9 mouse cellular contexts compared by ENCODE assay signal in the genomic region with DNA sequence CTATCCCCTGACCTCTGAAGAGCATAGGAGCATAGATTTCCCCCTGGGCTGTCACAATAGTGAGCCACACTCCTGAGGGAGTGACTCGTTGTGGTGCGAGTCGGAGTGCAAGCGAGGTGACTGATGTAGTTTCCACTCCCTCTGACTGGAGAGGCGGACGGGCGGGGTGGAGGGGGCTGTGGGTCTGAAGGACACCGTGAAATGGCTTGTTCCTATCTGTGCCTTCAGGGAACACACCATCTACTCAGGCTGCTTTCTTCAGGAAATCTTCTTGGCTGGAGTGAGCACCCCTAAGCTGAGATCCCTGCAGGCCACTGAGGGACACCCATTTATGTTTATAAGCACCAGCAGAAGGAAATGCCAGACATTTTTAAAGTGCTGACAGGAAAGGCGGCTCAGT. TPM values are rescaled to one million over a fixed set of nuclear protein-coding genes. Genes with fewer than 3 reads are reported as not detected.
DNase-seq lines count a peak whose midpoint lies in the region; ATAC-seq lines count a peak whose summit lies in the region.
"Had no signal": no experiment of that assay in that cellular context is flagged by ENCODE, and none has a peak within 500 bp of the region (broad histone marks: within the 10 kb centered on the region; RNA-seq: fewer than 3 reads in every experiment).

No protein-coding gene starts in this region.

- peaks cover 4% of the 10 kb centered on the region; the same call in 1 of the 2 replicates for H3K36me3 ChIP-seq in forebrain, embryonic 14.5 days (ENCODE audit: control insufficient read depth, insufficient read depth, low read length)
- H3K36me3 ChIP-seq in stomach, embryonic 16.5 days (ENCODE audit: control insufficient read depth, insufficient read depth, low read length), result no peaks in the 10 kb centered on the region
- H3K36me3 ChIP-seq: liver, embryonic 13.5 days had no signal

- 19% methylated on average over 9 of the region's 9 CpGs for WGBS in forebrain, embryonic 14.5 days
- WGBS in stomach, embryonic 16.5 days, result 20% methylated on average over 9 of the region's 9 CpGs

- H3K4me3 ChIP-seq in forebrain, embryonic 14.5 days (ENCODE audit: low read depth, low read length), result peak overlapping the region; percentile 61
- peak overlapping the region; percentile 27; the same call in 1 of the 2 replicates for H3K4me3 ChIP-seq in stomach, embryonic 16.5 days (replicated peaks; ENCODE audit: low read length)
- H3K4me3 ChIP-seq: liver, embryonic 13.5 days had no signal

- H3K27ac ChIP-seq in forebrain, embryonic 14.5 days (ENCODE audit: low read depth, low read length), result peak overlapping the region; percentile 78; the same call in 1 of the 2 replicates
- H3K27ac ChIP-seq in stomach, embryonic 16.5 days (ENCODE audit: low read length), result no peak overlapping the region
- H3K27ac ChIP-seq: liver, embryonic 13.5 days had no signal

- H3K4me1 ChIP-seq in forebrain, embryonic 14.5 days (ENCODE audit: control insufficient read depth, insufficient read depth, low read length), result peaks cover 7% of the 10 kb centered on the region
- 0 out of 2 replicates have a peak, but pooled peaks cover 3% of the 10 kb centered on the region for H3K4me1 ChIP-seq in stomach, embryonic 16.5 days (ENCODE audit: control insufficient read depth, insufficient read depth, low read length)

- 0 out of 2 replicates have a peak, but pooled peaks have one; percentile 9 for ATAC-seq in cerebellum, adult (ENCODE audit: insufficient number of reproducible peaks, low FRiP score, low TSS enrichment)
- peak; percentile 32; the same call in 1 of the 2 replicates for ATAC-seq in forebrain, embryonic 14.5 days
- no peak; the same call in 1 of the 2 replicates for ATAC-seq in stomach, embryonic 16.5 days (ENCODE audit: insufficient read depth, low FRiP score)

- no peak for DNase-seq in cerebellum, postnatal 4 days (ENCODE audit: low spot score in 2 of 2)
- peak; percentile 82 for DNase-seq in adrenal gland, postnatal 14 days
- no peak for DNase-seq in forebrain, embryonic 14.5 days (ENCODE audit: low spot score)
- DNase-seq in kidney, postnatal 36 days, result peak; percentile 16 to 37
- no peak for DNase-seq in left cerebral cortex, adult 11 months (ENCODE audit: low spot score)
- DNase-seq in right cerebral cortex, postnatal 36 days (ENCODE audit: low spot score in 2 of 2), result no peak
- DNase-seq: liver, embryonic 13.5 days had no signal

- H3K9me3 ChIP-seq in forebrain, embryonic 14.5 days (replicated peaks; ENCODE audit: control insufficient read depth, low read length), result no peaks in the 10 kb centered on the region
- no peaks in the 10 kb centered on the region for H3K9me3 ChIP-seq in stomach, embryonic 16.5 days (replicated peaks; ENCODE audit: control insufficient read depth, low read length)
- H3K9me3 ChIP-seq: liver, embryonic 13.5 days had no signal

- H3K27me3 ChIP-seq in forebrain, embryonic 14.5 days (replicated peaks; ENCODE audit: control insufficient read depth, insufficient read depth, low read length), result no peaks in the 10 kb centered on the region
- H3K27me3 ChIP-seq in stomach, embryonic 16.5 days (ENCODE audit: control insufficient read depth, insufficient read depth, low read length), result peaks cover 22% of the 10 kb centered on the region

- peak overlapping the region; percentile 82 for H3K9ac ChIP-seq in forebrain, embryonic 14.5 days (ENCODE audit: low read length)
- no peak overlapping the region for H3K9ac ChIP-seq in stomach, embryonic 16.5 days (ENCODE audit: low read length)
- H3K9ac ChIP-seq: liver, embryonic 13.5 days had no signal

- H3K4me2 ChIP-seq in forebrain, embryonic 14.5 days (ENCODE audit: low read length), result peak overlapping the region; percentile 68
- H3K4me2 ChIP-seq in stomach, embryonic 16.5 days (ENCODE audit: low read depth, low read length), result peak overlapping the region; percentile 54; the same call in 1 of the 2 replicates

RNA-seq across cellular contexts. Expression of a gene that starts 8.7 kb away (rescaled TPM):
- total RNA-seq in adrenal gland, postnatal 14 days (2021), result not detected in 2 replicates
- not detected in 2 replicates for polyA plus RNA-seq in forebrain, embryonic 14.5 days (2014; fragmentation: Nextera tagmentation; extraction: Ambion mirVana)
- polyA plus RNA-seq in stomach, embryonic 16.5 days (2015; fragmentation: Nextera tagmentation; extraction: Ambion mirVana), result not detected in 2 replicates
- polyA plus RNA-seq: liver, embryonic 13.5 days had no signal

RNA-seq across cellular contexts. Expression of a gene that starts 24.5 kb away (rescaled TPM):
- total RNA-seq in adrenal gland, postnatal 14 days (2021), result 0.63 and 0.64 TPM in 2 replicates
- polyA plus RNA-seq in forebrain, embryonic 14.5 days (2014; fragmentation: Nextera tagmentation; extraction: Ambion mirVana), result 4.9 and 6.7 TPM in 2 replicates
- 0.89 TPM in 1 of 2 replicates, not detected in the other for polyA plus RNA-seq in stomach, embryonic 16.5 days (2015; fragmentation: Nextera tagmentation; extraction: Ambion mirVana)

RNA-seq across cellular contexts. Expression of a gene that starts 25.3 kb away (rescaled TPM):
- 32.1 and 32.5 TPM in 2 replicates for total RNA-seq in adrenal gland, postnatal 14 days (2021)
- 31.3 and 37.4 TPM in 2 replicates for polyA plus RNA-seq in forebrain, embryonic 14.5 days (2014; fragmentation: Nextera tagmentation; extraction: Ambion mirVana)
- polyA plus RNA-seq in stomach, embryonic 16.5 days (2015; fragmentation: Nextera tagmentation; extraction: Ambion mirVana), result 1.1 and 1.3 TPM in 2 replicates

RNA-seq across cellular contexts. Expression of a gene that starts 30.4 kb away (rescaled TPM):
- total RNA-seq in adrenal gland, postnatal 14 days (2021), result 94.7 and 109 TPM in 2 replicates
- polyA plus RNA-seq in forebrain, embryonic 14.5 days (2014; fragmentation: Nextera tagmentation; extraction: Ambion mirVana), result 231 and 256 TPM in 2 replicates
- polyA plus RNA-seq in stomach, embryonic 16.5 days (2015; fragmentation: Nextera tagmentation; extraction: Ambion mirVana), result 180 and 192 TPM in 2 replicates

RNA-seq across cellular contexts. Expression of a gene that starts 39.0 kb away (rescaled TPM):
- 24.1 and 30.2 TPM in 2 replicates for total RNA-seq in adrenal gland, postnatal 14 days (2021)
- polyA plus RNA-seq in forebrain, embryonic 14.5 days (2014; fragmentation: Nextera tagmentation; extraction: Ambion mirVana), result 12.0 and 13.7 TPM in 2 replicates
- polyA plus RNA-seq in stomach, embryonic 16.5 days (2015; fragmentation: Nextera tagmentation; extraction: Ambion mirVana), result 22.9 and 24.4 TPM in 2 replicates

Comparison
In these comparisons a context has a peak if more than half of its experiments do, and no peak if none do; other contexts are left out.
1. DNase-seq: peak in adrenal gland, postnatal 14 days (single experiment) and kidney, postnatal 36 days (2 of 2); none in cerebellum, postnatal 4 days (0 of 2), forebrain, embryonic 14.5 days (single experiment), left cerebral cortex, adult 11 months (single experiment) and right cerebral cortex, postnatal 36 days (0 of 2).
2. RNA of a gene that starts 25.3 kb away (polyA plus RNA-seq): 31.3 to 37.4 TPM in forebrain, embryonic 14.5 days; 1.1 to 1.3 TPM in stomach, embryonic 16.5 days; every median in the first group is over 10 times any median in the second.